8 mouse cellular contexts compared by ENCODE assay signal in the genomic region with DNA sequence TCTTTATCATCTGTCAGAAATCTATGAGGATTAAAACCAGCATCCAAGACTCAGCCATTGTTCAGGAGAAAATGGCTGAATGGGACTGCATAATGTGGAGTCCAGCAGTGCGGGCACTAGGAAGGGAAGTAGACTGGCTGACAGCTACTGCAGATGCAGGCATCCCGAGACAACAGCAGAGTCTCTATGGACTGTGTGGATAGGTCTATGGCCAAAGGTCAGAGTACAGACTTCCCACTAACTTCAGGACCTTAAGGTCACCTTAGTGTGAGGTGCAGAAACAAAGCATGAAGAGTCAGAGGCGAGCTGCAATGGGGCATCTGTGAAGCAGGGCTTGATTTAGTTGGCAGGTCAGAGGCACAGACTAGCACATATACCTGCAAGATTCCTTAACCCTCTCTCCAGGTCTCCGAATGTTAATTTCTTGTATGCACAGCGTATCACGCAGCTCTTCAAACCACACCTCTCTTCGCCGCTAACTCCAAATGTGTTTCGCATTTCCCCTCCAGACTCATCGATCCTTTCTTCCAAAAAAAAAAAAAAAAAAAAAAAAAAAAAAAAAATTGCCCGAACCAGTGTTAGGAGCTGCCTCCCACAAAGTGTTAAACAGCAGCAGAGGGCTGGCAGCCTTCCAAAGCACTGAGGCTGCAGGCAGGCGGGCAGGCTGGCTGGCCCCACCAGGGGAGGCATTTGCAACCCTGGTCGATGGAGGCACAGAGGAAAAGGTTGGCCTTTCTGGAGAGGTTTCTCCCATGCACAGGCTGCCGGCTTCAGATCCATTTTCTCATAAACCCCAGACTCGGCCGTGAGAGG.
A peak's percentile ranks its signal among the peaks of the same experiment; 100 is the strongest.
DNase-seq lines count a peak whose midpoint lies in the region; ATAC-seq and TF ChIP-seq lines count a peak whose summit lies in the region.

No protein-coding gene starts in this region.

- no peak for TF ChIP-seq EP300 in stomach, postnatal 0 days (optimal IDR thresholded peaks at IDR 0.05)

- WGBS in heart, embryonic 14.5 days: 25% methylated on average over 16 of the region's 16 CpGs
- WGBS in embryonic facial prominence, embryonic 12.5 days: 18% methylated on average over 16 of the region's 16 CpGs
- WGBS in hindbrain, embryonic 15.5 days: 11% methylated on average over 16 of the region's 16 CpGs
- 25% methylated on average over 16 of the region's 16 CpGs for WGBS in midbrain, embryonic 11.5 days
- WGBS in stomach, postnatal 0 days: 30% methylated on average over 16 of the region's 16 CpGs

- H3K36me3 ChIP-seq in heart, embryonic 14.5 days (ENCODE audit: control insufficient read depth, insufficient read depth, low read length): no peaks in the 10 kb centered on the region
- H3K36me3 ChIP-seq in embryonic facial prominence, embryonic 12.5 days: no peaks in the 10 kb centered on the region
- H3K36me3 ChIP-seq in hindbrain, embryonic 15.5 days: no peaks in the 10 kb centered on the region
- no peaks in the 10 kb centered on the region for H3K36me3 ChIP-seq in midbrain, embryonic 11.5 days (ENCODE audit: control insufficient read depth, insufficient read depth, low read length)
- no peaks in the 10 kb centered on the region for H3K36me3 ChIP-seq in stomach, postnatal 0 days (ENCODE audit: control insufficient read depth, insufficient read depth, low read length)

- no peak overlapping the region for H3K9ac ChIP-seq in heart, embryonic 14.5 days (ENCODE audit: low read length)
- no peak overlapping the region for H3K9ac ChIP-seq in embryonic facial prominence, embryonic 12.5 days
- peak overlapping the region; percentile 13; the same call in 1 of the 2 replicates for H3K9ac ChIP-seq in hindbrain, embryonic 15.5 days
- peak overlapping the region; percentile 27 for H3K9ac ChIP-seq in midbrain, embryonic 11.5 days (ENCODE audit: low read length)
- no peak overlapping the region for H3K9ac ChIP-seq in stomach, postnatal 0 days (ENCODE audit: low read length)

- H3K4me2 ChIP-seq in heart, embryonic 14.5 days (ENCODE audit: low read length): peak overlapping the region; percentile 31
- peak overlapping the region; percentile 16 for H3K4me2 ChIP-seq in embryonic facial prominence, embryonic 12.5 days (replicated peaks)
- peak overlapping the region; percentile 31 for H3K4me2 ChIP-seq in hindbrain, embryonic 15.5 days
- peak overlapping the region; percentile 22; the same call in 1 of the 2 replicates for H3K4me2 ChIP-seq in midbrain, embryonic 11.5 days
- H3K4me2 ChIP-seq in stomach, postnatal 0 days (replicated peaks; ENCODE audit: low read depth): no peak overlapping the region

- peaks cover 16 to 23% of the 10 kb centered on the region in 2 experiments for H3K4me1 ChIP-seq in heart, embryonic 14.5 days (ENCODE audit: control insufficient read depth in 2 of 2, insufficient read depth in 2 of 2, low read length in 2 of 2)
- peaks cover 23% of the 10 kb centered on the region for H3K4me1 ChIP-seq in embryonic facial prominence, embryonic 12.5 days
- peaks cover 29% of the 10 kb centered on the region for H3K4me1 ChIP-seq in hindbrain, embryonic 15.5 days (replicated peaks)
- H3K4me1 ChIP-seq in midbrain, embryonic 11.5 days (ENCODE audit: control insufficient read depth, insufficient read depth, low read length): peaks cover 25% of the 10 kb centered on the region
- H3K4me1 ChIP-seq in stomach, postnatal 0 days (replicated peaks; ENCODE audit: control insufficient read depth, insufficient read depth): no peaks in the 10 kb centered on the region

- no peak for DNase-seq in heart, postnatal 25 days (ENCODE audit: low spot score)
- peak; percentile 40 to 43 for DNase-seq in left cerebral cortex, adult 2 months (ENCODE audit: extremely low spot score in 1 of 2, low spot score in 2 of 2)
- peak; percentile 90 for DNase-seq in midbrain, embryonic 11.5 days (ENCODE audit: low spot score, missing footprints)
- peak; percentile 48 for DNase-seq in stomach, postnatal 0 days (ENCODE audit: low spot score)
- DNase-seq in urinary bladder, adult 18-20 months (ENCODE audit: low spot score in 2 of 2): no peak

- ATAC-seq in heart, embryonic 14.5 days (ENCODE audit: insufficient number of reproducible peaks, insufficient read depth, low FRiP score, low read depth): no peak
- peak; percentile 69 for ATAC-seq in embryonic facial prominence, embryonic 12.5 days (ENCODE audit: insufficient number of reproducible peaks, insufficient read depth, low FRiP score, low TSS enrichment)
- ATAC-seq in hindbrain, embryonic 15.5 days (ENCODE audit: low FRiP score, low read depth): peak; percentile 73
- peak; percentile 84 for ATAC-seq in midbrain, embryonic 11.5 days (ENCODE audit: low FRiP score)
- no peak for ATAC-seq in stomach, postnatal 0 days (ENCODE audit: low FRiP score, low TSS enrichment)

- TF ChIP-seq CTCF in left cerebral cortex, adult 2 months (IDR thresholded peaks at IDR 0.05): no peak
- TF ChIP-seq CTCF in stomach, postnatal 0 days (IDR thresholded peaks at IDR 0.05; ENCODE audit: low read depth): no peak

- no peak overlapping the region for H3K4me3 ChIP-seq in heart, embryonic 14.5 days (ENCODE audit: control insufficient read depth in 1 of 2, insufficient read depth in 1 of 2, low read depth in 1 of 2, low read length in 2 of 2)
- no peak overlapping the region for H3K4me3 ChIP-seq in embryonic facial prominence, embryonic 12.5 days
- H3K4me3 ChIP-seq in hindbrain, embryonic 15.5 days: no peak overlapping the region
- no peak overlapping the region for H3K4me3 ChIP-seq in left cerebral cortex, adult 2 months
- no peak overlapping the region for H3K4me3 ChIP-seq in midbrain, embryonic 11.5 days (ENCODE audit: low read depth, low read length)
- H3K4me3 ChIP-seq in stomach, postnatal 0 days (ENCODE audit: low read depth, low read length): no peak overlapping the region

- H3K9me3 ChIP-seq in heart, embryonic 14.5 days (ENCODE audit: control insufficient read depth, low read length): no peaks in the 10 kb centered on the region
- no peaks in the 10 kb centered on the region for H3K9me3 ChIP-seq in embryonic facial prominence, embryonic 12.5 days
- H3K9me3 ChIP-seq in hindbrain, embryonic 15.5 days: no peaks in the 10 kb centered on the region
- no peaks in the 10 kb centered on the region for H3K9me3 ChIP-seq in midbrain, embryonic 11.5 days (ENCODE audit: control insufficient read depth, low read length)
- H3K9me3 ChIP-seq in stomach, postnatal 0 days (ENCODE audit: control insufficient read depth, low read length): no peaks in the 10 kb centered on the region

- H3K27me3 ChIP-seq in heart, embryonic 14.5 days (ENCODE audit: control insufficient read depth, insufficient read depth, low read length): no peaks in the 10 kb centered on the region
- H3K27me3 ChIP-seq in embryonic facial prominence, embryonic 12.5 days: no peaks in the 10 kb centered on the region
- no peaks in the 10 kb centered on the region for H3K27me3 ChIP-seq in hindbrain, embryonic 15.5 days
- no peaks in the 10 kb centered on the region for H3K27me3 ChIP-seq in midbrain, embryonic 11.5 days (ENCODE audit: control insufficient read depth, insufficient read depth, low read length)
- H3K27me3 ChIP-seq in stomach, postnatal 0 days (ENCODE audit: control insufficient read depth, insufficient read depth, low read length): no peaks in the 10 kb centered on the region

- peak overlapping the region; percentile 55 to 76 for H3K27ac ChIP-seq in heart, embryonic 14.5 days (replicated peaks in 1 of 2; ENCODE audit: control insufficient read depth in 1 of 2, insufficient read depth in 1 of 2, low read depth in 2 of 2, low read length in 2 of 2)
- H3K27ac ChIP-seq in embryonic facial prominence, embryonic 12.5 days: peak overlapping the region; percentile 79
- peak overlapping the region; percentile 77 for H3K27ac ChIP-seq in hindbrain, embryonic 15.5 days (replicated peaks)
- no peak overlapping the region for H3K27ac ChIP-seq in left cerebral cortex, adult 2 months
- peak overlapping the region; percentile 57 for H3K27ac ChIP-seq in midbrain, embryonic 11.5 days (ENCODE audit: low read depth, low read length)
- H3K27ac ChIP-seq in stomach, postnatal 0 days (replicated peaks): no peak overlapping the region

- intact Hi-C loops in heart, postnatal 25 days (cut with DNase I): no loop called here
- intact Hi-C loops in left cerebral cortex, adult 2 months (cut with DNase I): no loop called here

Comparison
In these comparisons a context has a peak if more than half of its experiments do, and no peak if none do; other contexts are left out.
1. ATAC-seq: peak in embryonic facial prominence, embryonic 12.5 days (single experiment), hindbrain, embryonic 15.5 days (single experiment) and midbrain, embryonic 11.5 days (single experiment); none in heart, embryonic 14.5 days (single experiment) and stomach, postnatal 0 days (single experiment).
2. H3K27ac ChIP-seq: peak in heart, embryonic 14.5 days (2 of 2), embryonic facial prominence, embryonic 12.5 days (single experiment), hindbrain, embryonic 15.5 days (single experiment) and midbrain, embryonic 11.5 days (single experiment); none in left cerebral cortex, adult 2 months (single experiment) and stomach, postnatal 0 days (single experiment).
3. H3K9ac ChIP-seq: peak in hindbrain, embryonic 15.5 days (single experiment) and midbrain, embryonic 11.5 days (single experiment); none in heart, embryonic 14.5 days (single experiment), embryonic facial prominence, embryonic 12.5 days (single experiment) and stomach, postnatal 0 days (single experiment).
4. DNase-seq: peak in left cerebral cortex, adult 2 months (2 of 2), midbrain, embryonic 11.5 days (single experiment) and stomach, postnatal 0 days (single experiment); none in heart, postnatal 25 days (single experiment) and urinary bladder, adult 18-20 months (0 of 2).